Comparison of ENCODE assay signal across 9 mouse cellular contexts in genomic region chr7:73517432-73518054, GRCm38 (mm10). TPM values are rescaled to one million over a fixed set of nuclear protein-coding genes. Genes with fewer than 3 reads are reported as not detected.
DNase-seq lines count a peak whose midpoint lies in the region; ATAC-seq and TF ChIP-seq lines count a peak whose summit lies in the region.
"Had no signal": no experiment of that assay in that cellular context is flagged by ENCODE, and none has a peak within 500 bp of the region (broad histone marks: within the 10 kb centered on the region; RNA-seq: fewer than 3 reads in every experiment).

No protein-coding gene starts in this region.

- TF ChIP-seq EP300 in liver, embryonic 14.5 days (IDR thresholded peaks at IDR 0.05; ENCODE audit: low read depth): peak; percentile 55; the same call in 1 of the 2 replicates

- no peak; the same call in 1 of the 2 replicates for ATAC-seq in hindbrain, embryonic 13.5 days (ENCODE audit: low FRiP score)
- no peak for ATAC-seq in hindbrain, embryonic 14.5 days (ENCODE audit: low FRiP score)
- ATAC-seq in liver, embryonic 14.5 days (ENCODE audit: insufficient read depth): peak; percentile 95
- ATAC-seq in cerebellum, adult (ENCODE audit: insufficient number of reproducible peaks, low FRiP score, low TSS enrichment): no peak

- no peak for DNase-seq in hindbrain, embryonic 14.5 days (ENCODE audit: low spot score)
- no peak for DNase-seq in ES-E14 (ENCODE audit: low read depth, low spot score)
- DNase-seq in liver, embryonic 14.5 days (ENCODE audit: low read depth in 3 of 3, low spot score in 3 of 3): peak; percentile 82 to 90 (median 88)
- no peak for DNase-seq in thymus, adult 18-20 months
- DNase-seq in cerebellum, adult 9-11 months: no peak

- in situ Hi-C loops in ES-E14 (cut with MboI; ENCODE audit: low sequenced_read_pairs in 2 of 2, unreplicated experiment in 2 of 2): no loop called here

- H3K4me3 ChIP-seq in hindbrain, embryonic 13.5 days: no peak overlapping the region
- H3K4me3 ChIP-seq in hindbrain, embryonic 14.5 days (replicated peaks; ENCODE audit: low read length): no peak overlapping the region
- H3K4me3 ChIP-seq in ES-E14 (ENCODE audit: insufficient read depth in 1 of 2, low read depth in 1 of 2, low read length in 2 of 2, poor library complexity in 1 of 2, severe bottlenecking in 1 of 2): peak overlapping the region in 1 of 2 experiments; percentile 20; a peak in 2 of 4 replicates
- no peak overlapping the region for H3K4me3 ChIP-seq in cortical plate, adult 2 months (ENCODE audit: insufficient read depth, low read length)
- 0 out of 4 replicates have a peak overlapping the region, but pooled peaks of 1 of the 2 experiments have one; percentile 22 for H3K4me3 ChIP-seq in liver, embryonic 14.5 days (ENCODE audit: insufficient read depth in 1 of 2, low read depth in 2 of 2, low read length in 2 of 2)
- H3K4me3 ChIP-seq: hindbrain, embryonic 15.5 days had no signal

- H3K4me2 ChIP-seq in hindbrain, embryonic 13.5 days: no peak overlapping the region
- no peak overlapping the region for H3K4me2 ChIP-seq in hindbrain, embryonic 14.5 days (replicated peaks)
- peak overlapping the region; percentile 59 for H3K4me2 ChIP-seq in liver, embryonic 14.5 days (ENCODE audit: low read depth)
- H3K4me2 ChIP-seq: hindbrain, embryonic 15.5 days had no signal

- no peaks in the 10 kb centered on the region for H3K27me3 ChIP-seq in hindbrain, embryonic 13.5 days
- no peaks in the 10 kb centered on the region for H3K27me3 ChIP-seq in hindbrain, embryonic 14.5 days (ENCODE audit: control insufficient read depth, insufficient read depth, low read length)
- no peaks in the 10 kb centered on the region for H3K27me3 ChIP-seq in liver, embryonic 14.5 days (ENCODE audit: control insufficient read depth, insufficient read depth, low read length)
- H3K27me3 ChIP-seq: hindbrain, embryonic 15.5 days had no signal

- WGBS in hindbrain, embryonic 13.5 days: 78% methylated on average over 1 of the region's 1 CpGs
- 70% methylated on average over 1 of the region's 1 CpGs for WGBS in hindbrain, embryonic 14.5 days
- WGBS in liver, embryonic 14.5 days (ENCODE audit: insufficient replicate concordance): 3% methylated on average over 1 of the region's 1 CpGs

- peaks cover 49% of the 10 kb centered on the region for H3K36me3 ChIP-seq in hindbrain, embryonic 13.5 days
- peaks cover 63% of the 10 kb centered on the region for H3K36me3 ChIP-seq in hindbrain, embryonic 14.5 days (replicated peaks; ENCODE audit: control insufficient read depth, insufficient read depth)
- peaks cover 19% of the 10 kb centered on the region for H3K36me3 ChIP-seq in ES-E14 (ENCODE audit: control insufficient read depth, insufficient read depth, low read length, poor library complexity, severe bottlenecking)
- H3K36me3 ChIP-seq in liver, embryonic 14.5 days (replicated peaks; ENCODE audit: control insufficient read depth, insufficient read depth, low read depth): peaks cover 70% of the 10 kb centered on the region

- H3K9me3 ChIP-seq in hindbrain, embryonic 13.5 days: no peaks in the 10 kb centered on the region
- H3K9me3 ChIP-seq in hindbrain, embryonic 14.5 days (ENCODE audit: control insufficient read depth, low read length): no peaks in the 10 kb centered on the region
- no peaks in the 10 kb centered on the region for H3K9me3 ChIP-seq in ES-E14 (ENCODE audit: control insufficient read depth, insufficient read depth, low read depth, low read length)
- no peaks in the 10 kb centered on the region for H3K9me3 ChIP-seq in liver, embryonic 14.5 days (ENCODE audit: control insufficient read depth, low read length)
- H3K9me3 ChIP-seq: hindbrain, embryonic 15.5 days had no signal

- no peak for TF ChIP-seq POLR2A in cortical plate, adult 2 months (IDR thresholded peaks at IDR 0.05; ENCODE audit: extremely low read depth, insufficient read depth, low read length)

- peak overlapping the region; percentile 8; the same call in 1 of the 2 replicates for H3K27ac ChIP-seq in hindbrain, embryonic 13.5 days
- H3K27ac ChIP-seq in hindbrain, embryonic 14.5 days: no peak overlapping the region
- peak overlapping the region; percentile 90 for H3K27ac ChIP-seq in ES-E14 (ENCODE audit: insufficient read depth, low read depth, low read length, poor library complexity, severe bottlenecking)
- H3K27ac ChIP-seq in cortical plate, adult 2 months (ENCODE audit: insufficient read depth, low read length): 0 out of 2 replicates have a peak overlapping the region, but pooled peaks have one; percentile 3
- peak overlapping the region; percentile 94 for H3K27ac ChIP-seq in liver, embryonic 14.5 days
- H3K27ac ChIP-seq: hindbrain, embryonic 15.5 days had no signal

- no peak for TF ChIP-seq CTCF in cortical plate, adult 2 months (IDR thresholded peaks at IDR 0.05; ENCODE audit: extremely low read depth, insufficient read depth, low read length)
- TF ChIP-seq CTCF in liver, embryonic 14.5 days (IDR thresholded peaks at IDR 0.05; ENCODE audit: low read depth): no peak; the same call in 1 of the 2 replicates

- no peak overlapping the region for H3K9ac ChIP-seq in hindbrain, embryonic 13.5 days
- no peak overlapping the region for H3K9ac ChIP-seq in hindbrain, embryonic 14.5 days
- peak overlapping the region; percentile 46; the same call in 1 of the 2 replicates for H3K9ac ChIP-seq in ES-E14 (ENCODE audit: insufficient read depth, low read depth, low read length, poor library complexity, severe bottlenecking)
- H3K9ac ChIP-seq in liver, embryonic 14.5 days (replicated peaks): peak overlapping the region; percentile 42
- H3K9ac ChIP-seq: hindbrain, embryonic 15.5 days had no signal

- H3K4me1 ChIP-seq in hindbrain, embryonic 13.5 days (replicated peaks): peaks cover 14% of the 10 kb centered on the region
- no peaks in the 10 kb centered on the region; the same call in 1 of the 2 replicates for H3K4me1 ChIP-seq in hindbrain, embryonic 14.5 days (replicated peaks; ENCODE audit: control insufficient read depth, insufficient read depth, low read length)
- H3K4me1 ChIP-seq in ES-E14 (ENCODE audit: control insufficient read depth in 2 of 2, insufficient read depth in 2 of 2, low read length in 2 of 2, poor library complexity in 1 of 2): peaks cover 4 to 11% of the 10 kb centered on the region in 2 experiments; a peak in 2 of 4 replicates
- H3K4me1 ChIP-seq in cortical plate, adult 2 months (ENCODE audit: control insufficient read depth, insufficient read depth, low read length): peaks cover 15% of the 10 kb centered on the region
- H3K4me1 ChIP-seq in liver, embryonic 14.5 days (replicated peaks; ENCODE audit: control insufficient read depth in 2 of 2, insufficient read depth in 2 of 2, low read length in 1 of 2): peaks cover 20 to 29% of the 10 kb centered on the region in 2 experiments

TF ChIP-seq in ES-E14, 5 proteins besides CTCF, POLR2A, EP300 and RAD21:
- TF ChIP-seq HCFC1 (IDR thresholded peaks at IDR 0.05; ENCODE audit: borderline replicate concordance, insufficient read depth, low read length) (no peak), MAFK (IDR thresholded peaks at IDR 0.05; ENCODE audit: insufficient read depth, low read depth, low read length) (peak; percentile 91)

RNA-seq across cellular contexts. Expression of gene Chd2, which starts 24.1 kb away (rescaled TPM):
- 44.7 and 53.5 TPM in 2 replicates for polyA plus RNA-seq in hindbrain, embryonic 13.5 days (2015; fragmentation: Nextera tagmentation; extraction: Ambion mirVana)
- polyA plus RNA-seq in hindbrain, embryonic 14.5 days (2014; fragmentation: Nextera tagmentation; extraction: Ambion mirVana): 35.6 and 42.3 TPM in 2 replicates
- 46.6 and 70.8 TPM in 2 replicates for total RNA-seq in ES-E14 (2012; rRNA removed)
- polyA plus RNA-seq in cortical plate, adult 2 months (2012; rRNA removed): 31.6 and 33.5 TPM in 2 replicates
- 12.0 and 13.1 TPM in 2 replicates for polyA plus RNA-seq in liver, embryonic 14.5 days (2012; rRNA removed)
- polyA plus RNA-seq in liver, embryonic 14.5 days (2014; fragmentation: Nextera tagmentation; extraction: Ambion mirVana): 14.8 and 17.4 TPM in 2 replicates

Comparison
In these comparisons a context has a peak if more than half of its experiments do, and no peak if none do; other contexts are left out.
1. H3K9ac ChIP-seq: peak in ES-E14 (single experiment) and liver, embryonic 14.5 days (single experiment); none in hindbrain, embryonic 13.5 days (single experiment) and hindbrain, embryonic 14.5 days (single experiment).
2. DNase-seq: peak in liver, embryonic 14.5 days (3 of 3); none in hindbrain, embryonic 14.5 days (single experiment), ES-E14 (single experiment), thymus, adult 18-20 months (0 of 2) and cerebellum, adult 9-11 months (single experiment).